Mouse (Mus musculus) hindbrain, embryonic 11.5 days (tissue): Measurements from ENCODE around the gene Ado. TPM values are rescaled to one million over a fixed set of nuclear protein-coding genes. Genes with fewer than 3 reads are reported as not detected.

ENCODE experiments used
- ATAC-seq: fragments of 200-750 bp; cut with Nextera tagmentation; 2 replicates; pipeline ENCODE4 v1.8.0; 2017; ENCODE audit warnings: mild to moderate bottlenecking, moderate TSS enrichment, moderate library complexity; ENCODE audit not compliant: low FRiP score
- DNase-seq: peaks from one replicate; pipeline ENCODE4 v3.0.0-alpha.2; 2015; ENCODE audit warnings: low spot score
- H3K27ac ChIP-seq: fragments of 300-500 bp; sonication (generic); 2 replicates; pipeline ENCODE4 v1.5.1; 2014; ENCODE audit warnings: mild to moderate bottlenecking, low read depth, low read length
- H3K27me3 ChIP-seq: fragments of 300-500 bp; sonication (generic); 2 replicates; pipeline ENCODE4 v1.6.1; 2014; ENCODE audit warnings: mild to moderate bottlenecking, low read length, moderate library complexity, mixed read lengths; ENCODE audit not compliant: control insufficient read depth, insufficient read depth
- H3K36me3 ChIP-seq: fragments of 300-500 bp; sonication (generic); 2 replicates; pipeline ENCODE4 v1.6.1; 2014; ENCODE audit warnings: mild to moderate bottlenecking, low read length, moderate library complexity, mixed read lengths; ENCODE audit not compliant: control insufficient read depth, insufficient read depth
- H3K4me1 ChIP-seq: fragments of 300-500 bp; sonication (generic); replicated peaks from 2 replicates; pipeline ENCODE4 v1.6.1; 2014; ENCODE audit warnings: low read length, mixed read lengths; ENCODE audit not compliant: control insufficient read depth, insufficient read depth
- H3K4me2 ChIP-seq: fragments of 300-500 bp; sonication (generic); replicated peaks from 2 replicates; pipeline ENCODE4 v1.6.1; 2014; ENCODE audit warnings: mild to moderate bottlenecking, low read depth, low read length
- H3K4me3 ChIP-seq: fragments of 300-500 bp; sonication (generic); 2 replicates; pipeline ENCODE4 v1.5.1; 2014; ENCODE audit warnings: low read depth, low read length
- H3K9ac ChIP-seq: fragments of 300-500 bp; sonication (generic); 2 replicates; pipeline ENCODE4 v1.6.1; 2014; ENCODE audit warnings: low read depth, low read length
- H3K9me3 ChIP-seq: fragments of 300-500 bp; sonication (generic); 2 replicates; pipeline ENCODE4 v1.6.1; 2016; ENCODE audit warnings: low read length; ENCODE audit not compliant: control insufficient read depth
- WGBS: fragments of 180-500 bp; shearing (Covaris S2); extraction: QIAGEN DNeasy Blood & Tissue Kit; methylation state at CpG from one replicate; pipeline ENCODE4 v1.1.7; 2014; 5-methylcytosine and 5-hydroxymethylcytosine counted together
- polyA plus RNA-seq: library from polyadenylated mRNA; unstranded; fragments of >200 nt; fragmentation: Nextera tagmentation; extraction: Ambion mirVana; gene quantifications from 2 replicates; pipeline ENCODE4 v1.2.1, GENCODE M21; 2014

Ado gene
- polyA plus RNA-seq, 1 experiment from 2014 or later, result 87.4 TPM

DNA sequence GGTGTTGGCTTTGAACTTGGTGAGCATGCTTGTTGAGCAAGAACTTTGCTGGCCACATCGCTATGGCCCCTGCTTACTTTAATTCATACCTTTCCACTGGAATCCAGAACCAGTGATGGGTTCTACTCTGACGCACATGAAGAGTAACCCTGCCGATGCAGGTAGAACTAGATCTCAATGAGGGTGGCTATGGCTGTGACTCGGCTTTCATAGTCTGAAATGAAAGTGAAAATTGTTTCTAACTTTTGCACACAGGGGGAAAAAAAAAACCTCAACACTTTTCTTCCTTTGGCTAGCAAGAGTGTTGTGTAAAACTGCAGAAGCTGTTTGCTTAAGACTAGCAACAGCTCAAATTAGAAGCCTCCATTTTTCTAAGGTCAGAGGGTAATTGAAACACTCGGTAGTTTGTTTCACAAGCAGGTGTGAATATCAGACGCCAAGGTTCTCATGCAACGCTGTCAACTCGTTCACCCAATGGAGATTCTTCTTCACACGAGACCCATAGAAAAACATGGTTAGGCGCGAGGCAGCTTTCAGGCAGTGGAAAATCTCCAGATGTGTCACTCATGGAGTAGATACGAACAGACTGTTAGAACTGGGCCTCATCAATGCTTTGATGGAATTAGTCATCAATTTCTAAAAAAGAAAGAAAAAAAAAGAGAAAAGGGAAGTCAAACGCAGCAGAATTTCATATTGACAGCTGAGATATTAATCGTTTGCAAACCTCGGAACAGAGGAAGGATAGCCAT, 51.4 kb downstream of the Ado start:
- no peak overlapping the region for H3K4me3 ChIP-seq
- WGBS, result 90% methylated on average over 15 of the region's 15 CpGs
- H3K4me2 ChIP-seq, result no peak overlapping the region
- DNase-seq (no peak), ATAC-seq (no peak)
- H3K36me3 ChIP-seq, result no peaks in the 10 kb centered on the region
- H3K9me3 ChIP-seq, result no peaks in the 10 kb centered on the region
- H3K27ac ChIP-seq, result no peak overlapping the region
- no peak overlapping the region for H3K9ac ChIP-seq
- H3K4me1 ChIP-seq, result no peaks in the 10 kb centered on the region
- no peaks in the 10 kb centered on the region for H3K27me3 ChIP-seq

Other genes with a start within 250 kb of the Ado start
- gene Egr2, start 13.5 kb downstream of the Ado start, polyA plus RNA-seq, result 1.2 and 1.3 TPM in 2 replicates